Mouse (Mus musculus): Measurements from ENCODE around the gene Cdh19. TPM values are rescaled to one million over a fixed set of nuclear protein-coding genes. Genes with fewer than 3 reads are reported as not detected.

Gene Cdh19
- polyA plus RNA-seq (2015; fragmentation: Nextera tagmentation; extraction: Ambion mirVana) = 0.29 and 0.31 TPM in 2 replicates

GRCm38 (mm10) chr1:110977484-110977883, at the start of gene Cdh19:
Gene Cdh19, minus strand, starts transcription at chr1:110977584.
- Histone ChIP-seq H3K9me3 (replicated peaks) (no peaks in the 10 kb centered on the region), H3K4me3 (replicated peaks) (no peak within 1 kb of the TSS), H3K27me3 (no peaks in the 10 kb centered on the region), H3K9ac (no peak within 1 kb of the TSS), H3K36me3 (no peaks in the 10 kb centered on the region), H3K4me1 (no peaks in the 10 kb centered on the region), H3K4me2 (no peak within 1 kb of the TSS), H3K27ac (no peak within 1 kb of the TSS)
- 64% methylated on average over 2 of the region's 2 CpGs for WGBS
- ATAC-seq (replicated peaks; ENCODE audit: low FRiP score) = no peak

DNA sequence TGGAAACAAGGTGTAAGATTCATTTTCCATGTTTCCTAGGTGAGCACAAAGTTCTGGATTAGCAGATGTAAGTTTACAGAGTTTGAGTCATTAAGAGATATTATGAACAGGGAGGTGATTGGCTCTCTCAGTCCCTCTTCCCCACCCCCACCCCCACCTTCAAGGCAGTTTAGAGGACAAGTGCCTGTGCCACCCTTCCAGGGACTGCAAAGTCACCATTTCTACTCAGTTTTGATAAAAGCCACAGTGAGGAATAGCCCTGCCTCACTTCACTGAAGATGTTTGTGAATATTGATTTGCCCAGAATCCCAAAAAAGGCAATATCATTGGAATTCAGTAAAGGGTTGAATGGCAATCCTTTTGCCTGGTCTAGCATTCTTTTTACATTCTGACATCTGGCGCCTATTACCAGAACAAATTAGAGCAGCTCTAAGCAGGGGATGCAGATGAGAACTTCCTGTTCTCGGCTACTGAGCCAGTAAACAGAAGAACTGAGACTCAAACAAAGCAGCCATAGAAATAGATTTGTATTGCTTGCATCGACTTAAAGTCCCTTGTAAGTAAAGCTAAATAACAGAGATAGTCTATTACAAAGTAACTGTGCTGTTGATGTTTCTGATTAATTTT, 43.2 kb upstream of the Cdh19 start:
- Histone ChIP-seq H3K9me3 (replicated peaks) (no peaks in the 10 kb centered on the region), H3K27me3 (no peaks in the 10 kb centered on the region), H3K9ac (no peak overlapping the region), H3K4me1 (no peaks in the 10 kb centered on the region), H3K27ac (no peak overlapping the region), H3K36me3 (no peaks in the 10 kb centered on the region), H3K4me3 (replicated peaks) (no peak overlapping the region), H3K4me2 (no peak overlapping the region)
- no peak for ATAC-seq (replicated peaks; ENCODE audit: low FRiP score)
- WGBS = 55% methylated on average over 3 of the region's 3 CpGs

DNA sequence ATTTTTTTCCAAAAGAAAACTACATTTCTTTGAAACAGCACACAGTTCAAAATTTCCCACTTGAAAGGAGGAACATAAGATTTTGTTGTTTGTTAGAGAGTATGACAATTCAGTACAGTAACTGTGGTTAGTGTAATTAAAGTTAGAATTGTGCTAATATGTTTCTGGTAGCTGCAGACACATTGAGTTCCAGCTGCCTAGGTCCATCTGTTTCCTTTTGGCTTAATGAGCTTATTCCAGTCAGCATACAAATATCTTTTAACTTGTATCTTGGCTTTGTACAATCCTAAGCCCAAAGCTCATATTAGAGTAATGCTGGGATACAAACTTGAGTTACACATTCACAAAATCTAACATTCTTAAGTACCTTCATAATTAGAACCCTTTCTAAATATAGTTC, 40.3 kb upstream of the Cdh19 start:
- no peak overlapping the region for H3K4me3 ChIP-seq (replicated peaks)
- no peaks in the 10 kb centered on the region for H3K27me3 ChIP-seq
- no peaks in the 10 kb centered on the region for H3K4me1 ChIP-seq
- no peak overlapping the region for H3K27ac ChIP-seq
- no peaks in the 10 kb centered on the region for H3K36me3 ChIP-seq
- no peak for ATAC-seq (replicated peaks; ENCODE audit: low FRiP score)
- H3K9me3 ChIP-seq (replicated peaks) = no peaks in the 10 kb centered on the region
- H3K9ac ChIP-seq = no peak overlapping the region
- H3K4me2 ChIP-seq = no peak overlapping the region

- Histone ChIP-seq H3K27me3 (no peaks in the 10 kb centered on the region), H3K4me1 (no peaks in the 10 kb centered on the region), H3K4me2 (no peak overlapping the region), H3K9ac (no peak overlapping the region), H3K36me3 (no peaks in the 10 kb centered on the region), H3K27ac (no peak overlapping the region), H3K9me3 (replicated peaks) (no peaks in the 10 kb centered on the region), H3K4me3 (replicated peaks) (no peak overlapping the region)
- ATAC-seq (replicated peaks; ENCODE audit: low FRiP score) = no peak
Measured at GRCm38 (mm10) chr1:110989824-110990223, 12.4 kb upstream of the Cdh19 start.

DNA sequence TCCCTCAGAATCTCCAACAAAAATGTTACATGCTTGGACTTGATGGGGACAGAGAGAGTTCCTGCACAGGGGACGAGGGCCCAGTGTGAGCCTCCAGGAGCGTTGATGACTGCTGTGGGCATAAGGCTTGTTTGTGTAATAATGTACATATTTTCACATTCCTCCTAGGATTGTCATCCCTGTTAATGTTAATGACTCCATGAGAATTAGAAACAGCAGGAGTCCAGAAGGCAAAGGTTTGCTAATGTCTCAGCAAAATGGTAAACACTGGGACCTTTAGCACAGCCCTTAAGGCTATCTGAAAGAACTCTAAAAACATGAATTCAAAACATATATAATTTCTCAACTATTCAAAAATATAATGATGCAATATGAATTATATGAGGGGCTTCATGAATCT, 8.2 kb downstream of the Cdh19 start:
- Histone ChIP-seq H3K4me2 (no peak overlapping the region), H3K4me1 (no peaks in the 10 kb centered on the region), H3K4me3 (replicated peaks) (no peak overlapping the region), H3K9ac (no peak overlapping the region), H3K9me3 (replicated peaks) (no peaks in the 10 kb centered on the region), H3K36me3 (no peaks in the 10 kb centered on the region), H3K27ac (no peak overlapping the region), H3K27me3 (no peaks in the 10 kb centered on the region)
- ATAC-seq (replicated peaks; ENCODE audit: low FRiP score) = no peak
- 86% methylated on average over 2 of the region's 2 CpGs for WGBS

GRCm38 (mm10) chr1:110909752-110910151, 67.6 kb downstream of the Cdh19 start:
- H3K27ac ChIP-seq = no peak overlapping the region
- H3K9me3 ChIP-seq (replicated peaks) = no peaks in the 10 kb centered on the region
- no peak overlapping the region for H3K9ac ChIP-seq
- no peak overlapping the region for H3K4me2 ChIP-seq
- 88% methylated on average over 1 of the region's 1 CpGs for WGBS
- H3K4me3 ChIP-seq (replicated peaks) = no peak overlapping the region
- no peaks in the 10 kb centered on the region for H3K36me3 ChIP-seq
- H3K4me1 ChIP-seq = no peaks in the 10 kb centered on the region
- no peak for ATAC-seq (replicated peaks; ENCODE audit: low FRiP score)
- H3K27me3 ChIP-seq = no peaks in the 10 kb centered on the region

DNA sequence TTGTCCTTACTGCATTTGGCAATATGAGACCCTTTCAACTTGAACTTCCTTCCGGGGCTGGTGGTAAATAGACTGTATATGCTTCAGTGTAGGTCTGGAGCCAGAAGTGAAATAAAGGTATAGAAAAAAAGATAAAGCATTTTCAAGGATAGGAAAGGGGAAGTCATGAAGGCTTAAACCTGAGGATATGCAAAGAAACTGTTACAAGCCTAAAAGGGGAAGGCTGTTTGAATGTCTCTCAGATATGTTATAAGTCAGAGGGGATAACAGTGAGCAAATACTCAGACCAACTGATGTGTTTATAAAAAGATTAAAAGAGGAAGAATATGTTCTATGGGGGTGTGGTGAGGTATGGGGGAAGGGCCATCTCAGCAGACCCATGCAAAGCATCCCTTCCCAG, 68.2 kb downstream of the Cdh19 start:
- Histone ChIP-seq H3K4me3 (replicated peaks) (no peak overlapping the region), H3K27me3 (no peaks in the 10 kb centered on the region), H3K9me3 (replicated peaks) (no peaks in the 10 kb centered on the region), H3K9ac (no peak overlapping the region), H3K27ac (no peak overlapping the region), H3K4me2 (no peak overlapping the region), H3K36me3 (no peaks in the 10 kb centered on the region), H3K4me1 (no peaks in the 10 kb centered on the region)
- no peak for ATAC-seq (replicated peaks; ENCODE audit: low FRiP score)
- 85% methylated on average over 1 of the region's 1 CpGs for WGBS

DNA sequence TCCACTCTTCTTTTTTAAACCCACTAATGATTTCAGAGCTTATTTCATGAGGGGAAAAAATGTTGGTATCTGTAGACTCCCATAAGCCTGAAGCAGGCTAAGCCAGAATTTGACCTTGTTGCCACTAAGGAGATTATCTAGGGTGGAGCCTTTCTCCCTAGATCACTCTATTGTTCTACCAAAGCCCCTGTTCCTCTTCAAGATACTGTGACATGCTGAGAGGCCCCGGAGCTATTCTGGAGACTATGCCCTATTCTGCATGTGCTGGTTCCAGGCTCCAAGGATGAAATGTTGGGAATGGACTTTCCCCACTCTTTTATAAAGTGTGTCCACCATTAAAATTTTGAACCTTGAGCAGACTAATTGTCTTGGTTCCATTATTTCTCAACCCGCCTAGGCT, 73.1 kb downstream of the Cdh19 start:
- Histone ChIP-seq H3K9me3 (replicated peaks) (no peaks in the 10 kb centered on the region), H3K27me3 (no peaks in the 10 kb centered on the region), H3K27ac (no peak overlapping the region), H3K4me2 (no peak overlapping the region), H3K9ac (no peak overlapping the region), H3K36me3 (no peaks in the 10 kb centered on the region), H3K4me3 (replicated peaks) (no peak overlapping the region), H3K4me1 (no peaks in the 10 kb centered on the region)
- WGBS = 95% methylated on average over 2 of the region's 2 CpGs
- no peak for ATAC-seq (replicated peaks; ENCODE audit: low FRiP score)

All from kidney, embryonic 15.5 days (tissue).